Mouse (Mus musculus) adrenal gland, postnatal 4 days (tissue): Measurements from ENCODE around the gene Dmxl2. TPM values are rescaled to one million over a fixed set of nuclear protein-coding genes. Genes with fewer than 3 reads are reported as not detected.

Experiments
- DNase-seq, 2 experiments: peaks; one replicate each; pipeline ENCODE4 v3.0.0; 2021 to 2022; ENCODE audit warnings: low spot score in 2 of 2, mixed read lengths in 2 of 2
- long read RNA-seq, 2 experiments: library from polyadenylated mRNA; stranded (forward); transcript quantifications; one replicate each; pipeline ENCODE4 v2.0.0; 2021
- total RNA-seq, 2 experiments: library from RNA; stranded (reverse); gene quantifications; 2 replicates each; pipeline ENCODE4 v1.2.3; 2021

Gene Dmxl2
- 10 to 100 TPM; 18.8 to 23.4 TPM for total RNA-seq
- long read RNA-seq, experiment 1, partial matches to known transcripts = 3 of 3 reads
- long read RNA-seq, experiment 1, other reads (novel, unspliced or antisense) = 0 of 3 reads
- long read RNA-seq, experiment 2, partial matches to known transcripts = 3 of 3 reads
- long read RNA-seq, experiment 2, other reads (novel, unspliced or antisense) = 0 of 3 reads

- peak; percentile 66 to 81 for DNase-seq
Observed at GRCm38 (mm10) chr9:54501453-54502110, at the start of gene Dmxl2. TSS of gene Dmxl2 (minus strand) at chr9:54501626.

- DNase-seq = no peak
Observed at GRCm38 (mm10) chr9:54549433-54549832, 48.0 kb upstream of the Dmxl2 start.

GRCm38 (mm10) chr9:54547536-54547935 is 46.1 kb upstream of the Dmxl2 start:
- peak in 1 of 2 experiments; percentile 42 for DNase-seq

- DNase-seq = no peak
Observed at GRCm38 (mm10) chr9:54544954-54545315, 43.5 kb upstream of the Dmxl2 start.

- DNase-seq = no peak
Observed at GRCm38 (mm10) chr9:54544212-54544953, 43.0 kb upstream of the Dmxl2 start.

GRCm38 (mm10) chr9:54540801-54541200 is 39.4 kb upstream of the Dmxl2 start:
- no peak for DNase-seq

GRCm38 (mm10) chr9:54538684-54539083 is 37.3 kb upstream of the Dmxl2 start, which contains the start of gene Sh2d7:
TSS of gene Sh2d7 (plus strand) at chr9:54538984.
- no peak for DNase-seq

GRCm38 (mm10) chr9:54538244-54538643 is 36.8 kb upstream of the Dmxl2 start:
- DNase-seq = no peak

- no peak for DNase-seq
Observed at GRCm38 (mm10) chr9:54537480-54537879, 36.1 kb upstream of the Dmxl2 start.

GRCm38 (mm10) chr9:54537030-54537429 is 35.6 kb upstream of the Dmxl2 start:
- no peak for DNase-seq

- DNase-seq = no peak
Observed at GRCm38 (mm10) chr9:54536236-54536635, 34.8 kb upstream of the Dmxl2 start.

GRCm38 (mm10) chr9:54533975-54534374 is 32.5 kb upstream of the Dmxl2 start:
- no peak for DNase-seq

GRCm38 (mm10) chr9:54532926-54533325 is 31.5 kb upstream of the Dmxl2 start:
- DNase-seq = no peak

- no peak for DNase-seq
Observed at GRCm38 (mm10) chr9:54531421-54531820, 30.0 kb upstream of the Dmxl2 start.

- DNase-seq = no peak
Observed at GRCm38 (mm10) chr9:54530836-54531235, 29.4 kb upstream of the Dmxl2 start.

GRCm38 (mm10) chr9:54529950-54530349 is 28.5 kb upstream of the Dmxl2 start:
- no peak for DNase-seq

GRCm38 (mm10) chr9:54527694-54528093 is 26.3 kb upstream of the Dmxl2 start:
- DNase-seq = no peak

- no peak for DNase-seq
Observed at GRCm38 (mm10) chr9:54520286-54520685, 18.9 kb upstream of the Dmxl2 start.

- DNase-seq = no peak
Observed at GRCm38 (mm10) chr9:54518921-54519320, 17.5 kb upstream of the Dmxl2 start.

- no peak for DNase-seq
Observed at GRCm38 (mm10) chr9:54515991-54516390, 14.6 kb upstream of the Dmxl2 start.

GRCm38 (mm10) chr9:54502873-54503272 is 1.4 kb upstream of the Dmxl2 start:
- DNase-seq = no peak

- DNase-seq = peak in 1 of 2 experiments; percentile 3
Observed at GRCm38 (mm10) chr9:54502111-54502495, 677 bp upstream of the Dmxl2 start.
